Mouse (Mus musculus) cerebellum, adult 8-10 months (tissue): ENCODE measurements around the gene Olfr1351.
"Not testable (repeated sequence)": the region's sequence is repeated elsewhere in the genome, so short reads cannot be mapped to it uniquely, and the experiment has no call there.

Experiments
- DNase-seq: peaks from one replicate; pipeline ENCODE4 v3.0.0; 2022

Gene Olfr1351

DNA sequence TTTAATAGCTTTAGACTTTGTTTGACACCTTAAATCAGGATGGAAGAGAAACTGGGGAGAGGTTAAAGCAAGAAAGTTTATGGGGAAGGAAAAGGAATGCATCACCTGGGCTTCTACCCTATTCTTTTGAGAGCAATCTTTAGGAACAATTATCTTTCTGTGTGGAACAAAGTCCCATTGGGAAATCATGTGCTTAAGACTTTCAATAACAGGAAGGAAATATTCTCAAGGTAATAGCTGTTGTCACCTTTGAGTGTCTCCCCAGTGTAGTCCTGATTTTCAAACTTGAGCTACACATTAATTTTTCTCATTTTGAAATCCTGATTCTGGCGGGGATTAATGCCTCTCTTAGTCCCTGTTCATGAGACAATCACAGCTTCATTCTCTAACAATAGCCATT, at the start of gene Olfr1351:
Gene Olfr1351 (plus strand): TSS at position 301 of the 400 bp plus-strand sequence.
- no peak for DNase-seq

DNA sequence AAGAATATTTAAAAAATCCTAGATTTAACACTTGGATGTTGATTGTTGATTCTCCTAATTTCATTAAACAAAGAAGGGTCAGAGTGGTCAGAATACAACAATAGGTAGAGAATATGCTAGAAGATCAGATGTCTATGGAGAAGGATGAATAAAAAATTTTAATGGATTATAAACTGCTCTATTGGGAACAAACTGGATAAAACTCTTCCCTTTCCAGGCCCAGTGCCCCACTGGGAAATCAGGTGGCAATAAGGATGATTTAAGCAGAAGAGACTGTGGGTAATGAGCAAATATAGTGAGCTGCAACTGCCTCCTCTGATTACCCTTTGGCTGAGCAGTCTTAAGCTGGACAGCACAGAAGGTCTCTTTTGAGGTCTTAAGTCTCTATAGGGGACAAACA, 49.3 kb upstream of the Olfr1351 start, which contains the start of gene Olfr1353:
Gene Olfr1353 (plus strand): TSS at position 301 of the 400 bp plus-strand sequence.
- DNase-seq: not testable (repeated sequence)

DNA sequence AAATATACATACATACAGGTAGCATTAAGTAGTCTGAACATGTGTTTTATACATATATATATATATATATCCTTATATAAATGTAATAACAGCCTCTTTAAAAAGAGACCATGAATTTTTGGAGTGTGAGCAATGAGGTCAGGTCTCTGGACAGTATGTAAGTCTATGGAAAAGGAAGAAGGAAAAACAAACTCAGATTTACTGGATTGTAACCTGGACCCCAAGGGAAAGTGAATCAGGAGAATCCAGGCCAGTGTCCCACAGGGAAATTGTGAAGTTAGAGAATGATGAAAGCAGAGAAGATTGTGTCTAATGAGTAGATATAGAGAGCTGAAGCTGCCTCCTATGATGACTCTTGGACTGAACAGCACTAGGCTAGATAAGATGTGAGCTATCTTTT, 31.5 kb upstream of the Olfr1351 start, which contains the start of gene Olfr1352:
Gene Olfr1352 (plus strand): TSS at position 301 of the 400 bp plus-strand sequence.
- DNase-seq: no peak

- DNase-seq: no peak
These were observed 16.2 kb downstream of the Olfr1351 start, which contains the start of gene Olfr57 for GRCm38 (mm10) chr10:79028441-79028840. TSS of gene Olfr57 (plus strand) at chr10:79028741.

DNA sequence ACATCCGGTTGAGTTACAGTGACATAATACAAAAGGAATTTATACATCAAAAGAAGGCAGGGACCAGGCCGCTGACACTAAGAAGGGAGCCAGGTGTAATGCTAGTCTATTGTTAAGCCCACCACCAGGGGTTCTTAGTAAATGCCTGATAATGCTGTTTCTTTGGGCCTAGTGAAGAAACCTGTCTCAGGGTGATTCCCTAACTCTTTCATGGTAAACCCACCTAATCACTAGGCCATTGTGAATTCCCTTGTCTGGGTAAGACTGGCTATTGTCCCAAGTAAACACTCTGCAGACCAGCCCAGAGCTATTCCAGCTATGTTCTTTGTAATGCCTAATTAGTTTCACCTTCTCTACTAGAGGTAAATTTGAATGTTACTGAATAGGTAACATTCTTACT, 30.2 kb downstream of the Olfr1351 start:
- not testable (repeated sequence) for DNase-seq

- DNase-seq: not testable (repeated sequence)
These were observed 45.1 kb downstream of the Olfr1351 start for GRCm38 (mm10) chr10:79057370-79057769.
